Mouse (Mus musculus): Measurements from ENCODE around the gene Tmem145.

GRCm38 (mm10) chr7:25275555-25276298 lies 30.2 kb upstream of the Tmem145 start:
- TF ChIP-seq POLR2A (IDR thresholded peaks at IDR 0.05; ENCODE audit: low read depth, low read length) (no peak), CTCF (IDR thresholded peaks at IDR 0.05; ENCODE audit: extremely low read depth, insufficient read depth, insufficient read length, insufficient replicate concordance) (no peak)

Measured in spleen, adult 2 months (tissue).